Mouse (Mus musculus) MN1 (cell line): ENCODE data around the gene Ddx39.

ENCODE experiments used
- DNase-seq: peaks from one replicate; pipeline ENCODE4 v3.0.0-alpha.2; 2016; ENCODE audit warnings: low spot score

Ddx39 gene

GRCm38 (mm10) chr8:83770669-83771068 is 55.7 kb downstream of the Ddx39 start:
- DNase-seq: no peak

GRCm38 (mm10) chr8:83771791-83772190 is 56.8 kb downstream of the Ddx39 start:
- peak; percentile 24 for DNase-seq

- DNase-seq: peak; percentile 74
Observed at GRCm38 (mm10) chr8:83772701-83773451, 57.9 kb downstream of the Ddx39 start.

- DNase-seq: peak; percentile 15
Observed at GRCm38 (mm10) chr8:83773452-83773846, 58.5 kb downstream of the Ddx39 start.

- DNase-seq: peak; percentile 79
Observed at GRCm38 (mm10) chr8:83774221-83774620, 59.2 kb downstream of the Ddx39 start.
